Mouse (Mus musculus): ENCODE results near the gene Cox17.

- no peak for TF ChIP-seq CTCF (IDR thresholded peaks at IDR 0.05; ENCODE audit: insufficient read depth, low read depth, low read length)
- TF ChIP-seq POLR2A (IDR thresholded peaks at IDR 0.05; ENCODE audit: insufficient read depth, low read depth, low read length), result no peak
Measured at GRCm38 (mm10) chr16:38319087-38319486, 27.7 kb upstream of the Cox17 start.
